21 mouse cellular contexts compared by ENCODE assay signal in genomic region chr2:60755101-60755500, GRCm38 (mm10). TPM values are rescaled to one million over a fixed set of nuclear protein-coding genes. Genes with fewer than 3 reads are reported as not detected.
"Had no signal": no experiment of that assay in that cellular context is flagged by ENCODE, and none has a peak within 500 bp of the region (broad histone marks: within the 10 kb centered on the region; RNA-seq: fewer than 3 reads in every experiment).

No protein-coding gene starts in this region.

- ATAC-seq: liver, postnatal 0 days; midbrain, embryonic 15.5 days had no signal

- H3K9ac ChIP-seq: liver, embryonic 13.5 days; liver, embryonic 15.5 days; liver, postnatal 0 days; lung, embryonic 14.5 days; midbrain, embryonic 12.5 days; midbrain, embryonic 15.5 days; neural tube, embryonic 12.5 days; stomach, embryonic 15.5 days had no signal

- DNase-seq: liver, embryonic 13.5 days; liver, postnatal 0 days; lung, embryonic 14.5 days; lung, postnatal 14 days; right cerebral cortex, postnatal 14 days; thymus, adult 2 months; thymus, postnatal 25 days; thymus, postnatal 4 days had no signal

- H3K4me3 ChIP-seq: liver, embryonic 13.5 days; liver, embryonic 15.5 days; megakaryocyte, embryonic 14.5 days; midbrain, embryonic 12.5 days; midbrain, embryonic 15.5 days; neural tube, embryonic 12.5 days; stomach, embryonic 15.5 days had no signal

- H3K9me3 ChIP-seq: liver, embryonic 13.5 days; liver, embryonic 15.5 days; megakaryocyte, embryonic 14.5 days; midbrain, embryonic 12.5 days; midbrain, embryonic 15.5 days; neural tube, embryonic 12.5 days; stomach, embryonic 15.5 days had no signal

- H3K4me2 ChIP-seq: liver, embryonic 11.5 days; liver, embryonic 13.5 days; liver, embryonic 15.5 days; lung, embryonic 14.5 days; midbrain, embryonic 12.5 days; midbrain, embryonic 15.5 days; neural tube, embryonic 12.5 days; stomach, embryonic 15.5 days had no signal

- H3K4me1 ChIP-seq: liver, embryonic 13.5 days; liver, embryonic 15.5 days; megakaryocyte, embryonic 14.5 days; midbrain, embryonic 12.5 days; midbrain, embryonic 15.5 days; neural tube, embryonic 12.5 days; stomach, embryonic 15.5 days had no signal

- H3K27me3 ChIP-seq: liver, embryonic 13.5 days; liver, embryonic 15.5 days; megakaryocyte, embryonic 14.5 days; midbrain, embryonic 12.5 days; midbrain, embryonic 15.5 days; neural tube, embryonic 12.5 days; stomach, embryonic 15.5 days had no signal

- H3K27ac ChIP-seq: liver, embryonic 13.5 days; liver, embryonic 15.5 days; macrophage; midbrain, embryonic 12.5 days; midbrain, embryonic 15.5 days; neural tube, embryonic 12.5 days; stomach, embryonic 15.5 days; stomach, postnatal 0 days had no signal

- H3K36me3 ChIP-seq: midbrain, embryonic 12.5 days; midbrain, embryonic 15.5 days had no signal

RNA-seq across cellular contexts. Expression of gene Itgb6, which starts 32.7 kb away (rescaled TPM):
- total RNA-seq: monocyte, adult 5-6 weeks; neutrophil, adult 5-6 weeks had no signal
- polyA plus RNA-seq: macrophage; spleen, adult 2 months; testis, adult 2 months had no signal
